Mouse (Mus musculus) lung, postnatal 4 days (tissue): ENCODE results near the gene Pon2.
"Not testable (repeated sequence)": the region's sequence is repeated elsewhere in the genome, so short reads cannot be mapped to it uniquely, and the experiment has no call there.

Experiments
- DNase-seq, 2 experiments: peaks; one replicate each; pipeline ENCODE4 v3.0.0; 2021

Gene Pon2

GRCm38 (mm10) chr6:5291450-5291849 is 6.8 kb downstream of the Pon2 start:
- no peak for DNase-seq

GRCm38 (mm10) chr6:5287919-5288318 is 10.3 kb downstream of the Pon2 start:
- DNase-seq, result no peak

DNA sequence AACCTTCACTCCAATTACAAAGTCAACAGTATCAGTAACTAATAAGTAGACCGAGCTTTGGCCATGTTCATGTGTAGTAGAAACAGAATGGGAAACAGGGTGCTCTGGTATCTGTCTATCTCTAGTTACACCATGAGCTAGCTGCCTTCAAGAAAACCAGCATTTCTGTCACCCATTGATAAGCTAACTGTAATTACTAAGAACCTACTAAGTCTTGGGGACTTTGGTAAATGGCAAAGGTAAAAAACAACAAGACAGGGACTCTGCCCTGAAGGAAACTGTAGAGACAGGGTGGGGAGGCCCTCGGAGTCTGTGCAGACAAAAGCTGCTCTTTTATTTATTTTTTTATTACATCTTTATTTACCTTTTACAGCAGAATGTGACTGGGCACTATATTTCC is 10.9 kb downstream of the Pon2 start:
- DNase-seq, result no peak

- DNase-seq, result no peak
Measured at GRCm38 (mm10) chr6:5282418-5282817, 15.8 kb downstream of the Pon2 start.

DNA sequence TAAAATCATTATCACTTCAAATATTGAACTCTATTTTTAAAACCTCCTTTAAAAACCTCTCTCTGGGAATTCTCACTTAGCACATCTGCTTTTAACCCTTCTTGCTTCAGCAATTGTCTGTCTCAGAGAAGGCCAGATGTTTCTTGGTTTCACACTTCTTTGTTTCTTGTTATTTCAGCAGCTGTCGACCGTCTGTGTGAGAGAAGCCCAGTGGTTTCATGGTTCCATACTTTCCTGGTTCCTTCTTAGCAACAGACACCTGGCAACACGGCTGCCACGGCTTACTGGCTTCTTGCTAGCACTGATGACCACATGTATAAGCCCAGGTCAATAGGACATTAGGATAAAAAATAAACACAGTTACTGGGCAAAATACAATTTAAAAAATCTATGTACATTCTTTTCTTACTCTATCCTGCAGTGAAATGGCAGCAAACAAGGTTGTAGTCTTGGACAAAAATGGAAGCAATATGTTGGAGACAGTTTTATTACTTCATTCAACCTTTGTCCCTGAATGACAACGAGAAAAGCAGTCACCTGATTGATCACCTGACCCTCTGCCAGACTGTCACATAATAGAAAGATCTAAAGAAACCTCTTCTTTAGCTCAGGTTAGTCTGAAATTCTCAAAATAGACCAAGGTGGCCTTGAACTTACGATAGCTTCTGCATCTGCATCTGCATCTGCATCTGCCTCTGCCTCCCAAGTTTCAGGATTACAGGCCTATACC is 17.5 kb downstream of the Pon2 start:
- DNase-seq, result no peak

- no peak for DNase-seq
Measured at GRCm38 (mm10) chr6:5277972-5278371, 20.3 kb downstream of the Pon2 start.

- DNase-seq, result no peak
Measured at GRCm38 (mm10) chr6:5269641-5270040, 28.6 kb downstream of the Pon2 start.

DNA sequence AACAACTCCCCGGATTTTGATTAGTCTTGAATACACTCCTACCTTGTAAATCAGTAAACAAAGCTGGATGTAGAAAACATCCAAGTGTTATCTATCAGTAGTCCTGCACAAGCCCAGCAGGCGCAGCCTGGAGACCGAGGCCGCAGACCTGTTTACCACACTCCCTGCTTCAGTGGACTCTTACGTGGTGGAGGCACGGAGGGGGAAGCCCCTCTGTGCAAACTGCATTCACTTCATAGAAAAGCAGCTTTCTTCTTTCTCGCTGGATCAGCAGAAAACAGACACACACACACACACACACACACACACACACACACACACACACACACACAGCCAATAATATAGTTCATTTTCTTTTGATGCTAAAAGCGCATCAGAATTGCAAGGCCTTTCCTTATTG is 33.5 kb downstream of the Pon2 start:
- DNase-seq, result no peak

GRCm38 (mm10) chr6:5263250-5263999 is 34.8 kb downstream of the Pon2 start:
- DNase-seq, result no peak

DNA sequence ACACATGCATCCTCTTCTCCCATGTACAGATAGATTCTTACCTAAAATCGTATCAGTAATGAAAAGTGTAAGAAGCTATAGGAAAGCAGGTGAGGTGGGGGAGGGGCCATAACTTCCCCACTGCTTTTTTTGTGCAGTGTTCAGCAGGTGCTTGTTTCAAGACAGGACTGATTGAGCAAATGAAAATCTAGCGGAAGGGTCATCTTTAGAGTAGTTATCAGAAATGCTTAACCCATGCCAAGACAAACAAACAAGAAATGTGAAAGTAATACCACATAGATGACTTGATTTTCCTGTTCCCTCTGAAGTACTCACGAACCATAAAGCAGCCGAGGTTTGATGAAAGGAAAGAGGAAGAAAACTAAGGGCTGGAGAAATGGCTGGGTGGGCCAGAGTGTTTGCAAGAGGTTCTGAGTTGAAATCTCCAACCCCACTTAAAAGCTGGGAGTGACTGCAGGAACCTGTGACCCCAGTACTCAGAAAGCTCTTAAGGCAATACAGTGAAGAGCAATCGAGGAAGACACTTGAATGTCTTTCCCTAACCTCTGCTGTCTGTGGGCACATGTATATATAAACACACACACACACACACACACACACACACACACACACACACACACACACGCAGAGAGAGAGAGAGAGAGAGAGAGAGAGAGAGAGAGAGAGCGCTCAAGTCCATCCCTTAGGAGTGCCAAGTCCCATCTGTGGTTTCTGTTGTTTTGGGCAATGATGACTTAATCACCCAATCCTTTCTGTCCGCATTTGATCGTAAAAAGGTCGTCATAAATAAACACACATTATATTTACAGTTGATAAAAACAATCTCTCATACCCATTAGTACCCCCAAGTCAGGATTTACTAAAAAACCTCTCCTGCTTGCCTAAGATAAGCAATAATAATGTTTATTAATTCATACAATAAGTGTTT is 35.7 kb downstream of the Pon2 start:
- peak; percentile 27 to 50 for DNase-seq

- DNase-seq, result peak; percentile 76 to 86
Measured at GRCm38 (mm10) chr6:5255722-5256451, 42.4 kb downstream of the Pon2 start, which contains the start of gene Pon3. Gene Pon3, minus strand, starts transcription at chr6:5256286.

DNA sequence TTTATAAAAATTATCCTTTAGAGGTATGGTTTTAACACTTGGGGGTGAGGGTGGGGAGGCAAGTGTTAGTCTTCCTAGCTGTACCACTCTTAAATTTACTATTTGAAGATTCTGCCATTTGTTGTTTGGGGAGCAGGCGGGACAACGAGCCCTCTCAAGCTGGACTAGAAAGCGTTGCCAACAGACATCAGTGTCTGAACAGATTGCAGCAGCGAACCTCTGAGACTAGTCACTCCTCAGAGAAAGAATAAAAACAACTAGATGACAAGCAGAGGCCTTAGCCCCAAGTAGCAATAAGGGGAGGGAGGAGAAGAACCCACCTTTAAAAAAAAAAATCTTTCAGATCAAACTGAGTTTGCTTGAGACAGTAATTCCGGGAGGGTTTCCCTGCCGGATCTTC is 43.0 kb downstream of the Pon2 start:
- DNase-seq, result no peak

DNA sequence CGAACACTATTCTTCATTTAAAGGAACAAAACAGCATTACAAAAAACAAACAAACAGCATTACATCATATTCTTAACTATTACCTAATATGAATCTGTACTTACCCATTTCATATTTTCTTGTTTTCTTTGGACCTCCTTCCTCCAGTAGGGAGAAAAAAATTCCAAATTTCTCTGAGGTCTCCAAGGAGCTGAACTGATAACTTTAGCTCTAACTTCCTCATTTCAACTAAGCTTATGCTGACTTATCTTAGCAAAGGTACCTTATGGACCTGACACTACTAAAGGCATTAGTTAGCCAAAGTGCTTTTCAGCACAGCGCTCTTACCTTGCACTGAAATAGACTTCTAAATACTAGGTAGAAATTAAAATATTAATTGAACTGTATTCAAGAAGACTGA is 43.4 kb downstream of the Pon2 start:
- DNase-seq, result no peak

DNA sequence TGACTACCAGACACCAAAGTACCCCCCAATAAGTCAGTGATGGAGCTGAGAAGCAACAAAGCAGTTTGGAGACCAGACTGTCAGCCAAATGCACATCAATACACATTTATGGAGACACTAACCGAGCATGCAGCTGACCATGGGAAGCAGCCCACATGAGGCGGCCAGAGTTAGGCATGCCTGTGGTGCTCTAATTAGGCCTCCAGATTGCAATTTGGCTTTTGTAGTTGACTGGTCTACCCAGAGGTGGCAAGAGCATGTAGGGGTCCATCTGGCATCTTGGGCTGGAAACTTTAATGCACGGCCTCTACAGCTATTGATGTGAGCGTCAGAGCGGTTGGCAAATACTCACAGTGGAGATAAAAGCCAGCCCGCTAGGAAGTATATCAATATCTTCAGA is 52.3 kb downstream of the Pon2 start:
- DNase-seq, result no peak

DNA sequence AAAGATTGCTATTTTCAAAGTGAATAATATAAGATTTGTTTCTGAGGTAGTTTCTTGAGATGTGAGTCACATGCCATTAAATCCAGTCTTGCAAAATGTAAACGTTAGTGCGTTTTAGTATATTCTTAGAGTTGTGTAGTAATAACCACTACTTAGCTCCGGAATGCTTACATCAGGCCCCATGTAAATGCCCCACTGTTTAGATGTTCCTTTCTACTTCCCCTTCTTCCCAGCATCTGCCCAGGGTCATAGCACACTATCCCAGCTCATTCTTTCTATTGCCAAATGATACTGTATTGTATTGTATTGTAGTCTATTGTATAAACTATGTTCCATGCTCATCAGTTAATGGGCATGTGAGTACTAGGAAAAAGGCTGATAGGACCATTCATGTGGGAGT is 59.5 kb downstream of the Pon2 start:
- DNase-seq, result no peak

GRCm38 (mm10) chr6:5237510-5237909 is 60.7 kb downstream of the Pon2 start:
- DNase-seq, result peak in 1 of 2 experiments; percentile 18

- DNase-seq, result no peak
Measured at GRCm38 (mm10) chr6:5236843-5237371, 61.3 kb downstream of the Pon2 start.

- no peak for DNase-seq
Measured at GRCm38 (mm10) chr6:5234563-5234962, 63.7 kb downstream of the Pon2 start.

GRCm38 (mm10) chr6:5233812-5234211 is 64.4 kb downstream of the Pon2 start:
- peak in 1 of 2 experiments; percentile 17 for DNase-seq

- DNase-seq, result no peak
Measured at GRCm38 (mm10) chr6:5232022-5232421, 66.2 kb downstream of the Pon2 start.

DNA sequence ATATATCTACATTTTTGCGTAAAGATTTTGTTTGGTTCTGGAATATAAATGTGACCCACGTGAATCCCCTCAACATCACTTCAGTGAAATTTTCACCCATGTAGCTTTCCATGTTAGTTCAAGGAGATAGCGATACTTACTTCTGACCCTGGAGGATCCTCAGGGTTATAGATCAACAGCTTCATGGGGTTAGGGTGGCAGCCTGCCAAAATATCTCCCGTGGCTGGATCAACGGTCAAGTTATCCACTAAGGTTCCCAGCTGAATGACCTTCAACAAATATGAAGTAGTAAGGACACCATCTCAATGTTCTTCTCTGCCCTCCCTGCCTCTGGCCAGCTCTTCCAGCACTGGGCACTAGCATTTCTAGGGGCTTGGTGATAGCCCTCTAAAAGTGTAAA is 68.0 kb downstream of the Pon2 start:
- no peak for DNase-seq

GRCm38 (mm10) chr6:5223551-5223950 is 74.7 kb downstream of the Pon2 start:
- not testable (repeated sequence) for DNase-seq
